Mouse (Mus musculus) forebrain, embryonic 10.5 days (tissue): Measurements from ENCODE around the gene Hc. TPM values are rescaled to one million over a fixed set of nuclear protein-coding genes. Genes with fewer than 3 reads are reported as not detected.

Experiments used
- DNase-seq: peaks from one replicate; pipeline ENCODE4 v3.0.0-alpha.2; 2017; ENCODE audit warnings: low spot score; ENCODE audit errors: extremely low spot score
- H3K27ac ChIP-seq: fragments of 300-500 bp; sonication (generic); 2 replicates; pipeline ENCODE4 v1.5.1; 2016; ENCODE audit warnings: mild to moderate bottlenecking
- H3K27me3 ChIP-seq: fragments of 300-500 bp; sonication (generic); 2 replicates; pipeline ENCODE4 v1.6.1; 2016; ENCODE audit warnings: mild to moderate bottlenecking; ENCODE audit not compliant: poor library complexity, severe bottlenecking
- H3K36me3 ChIP-seq: fragments of 300-500 bp; sonication (generic); replicated peaks from 2 replicates; pipeline ENCODE4 v1.6.1; 2016; ENCODE audit warnings: mild to moderate bottlenecking, moderate library complexity
- H3K4me1 ChIP-seq: fragments of 300-500 bp; sonication (generic); 2 replicates; pipeline ENCODE4 v1.6.1; 2016
- H3K4me3 ChIP-seq: fragments of 300-500 bp; sonication (generic); 2 replicates; pipeline ENCODE4 v1.5.1; 2016; ENCODE audit warnings: mild to moderate bottlenecking, moderate library complexity
- H3K9me3 ChIP-seq: fragments of 300-500 bp; sonication (generic); 2 replicates; pipeline ENCODE4 v1.6.1; 2016; ENCODE audit warnings: mild to moderate bottlenecking, moderate library complexity
- WGBS: fragments of 180-500 bp; shearing (Covaris S2); methylation state at CpG from one replicate; pipeline ENCODE4 v1.1.7; 2016; 5-methylcytosine and 5-hydroxymethylcytosine counted together
- polyA plus RNA-seq: library from polyadenylated mRNA; unstranded; fragments of >200 nt; fragmentation: Nextera tagmentation; extraction: Ambion mirVana; gene quantifications from 2 replicates; pipeline ENCODE4 v1.2.1, GENCODE M21; 2016

The Hc gene
- 0.42 and 1.1 TPM in 2 replicates for polyA plus RNA-seq

GRCm38 (mm10) chr2:35061338-35061737 is at the start of gene Hc:
Gene Hc, minus strand, starts transcription at chr2:35061438.
- no peak within 1 kb of the TSS for H3K27ac ChIP-seq
- no peak for DNase-seq
- no peaks in the 10 kb centered on the region for H3K36me3 ChIP-seq
- 90% methylated on average over 5 of the region's 5 CpGs for WGBS
- no peaks in the 10 kb centered on the region for H3K9me3 ChIP-seq
- H3K4me3 ChIP-seq = no peak within 1 kb of the TSS
- no peaks in the 10 kb centered on the region for H3K27me3 ChIP-seq
- H3K4me1 ChIP-seq = no peaks in the 10 kb centered on the region

GRCm38 (mm10) chr2:35110521-35110920 is 49.3 kb upstream of the Hc start:
- Histone ChIP-seq H3K27ac (no peak overlapping the region), H3K27me3 (no peaks in the 10 kb centered on the region), H3K9me3 (no peaks in the 10 kb centered on the region), H3K4me1 (peaks cover 17% of the 10 kb centered on the region), H3K4me3 (peak overlapping the region; percentile 85; the same call in 1 of the 2 replicates), H3K36me3 (peaks cover 13% of the 10 kb centered on the region)
- WGBS = 86% methylated on average over 2 of the region's 2 CpGs
- DNase-seq = no peak

GRCm38 (mm10) chr2:35109924-35110304 is 48.7 kb upstream of the Hc start:
- Histone ChIP-seq H3K27ac (peak overlapping the region; percentile 93), H3K4me3 (peak overlapping the region; percentile 85), H3K9me3 (no peaks in the 10 kb centered on the region), H3K36me3 (peaks cover 9% of the 10 kb centered on the region), H3K4me1 (peaks cover 17% of the 10 kb centered on the region), H3K27me3 (no peaks in the 10 kb centered on the region)
- no peak for DNase-seq
- 2% methylated on average over 13 of the region's 13 CpGs for WGBS

- under 1% methylated on average over 62 of the region's 62 CpGs for WGBS
- peak within 1 kb of the TSS; percentile 85 for H3K4me3 ChIP-seq
- DNase-seq = peak; percentile 93
- H3K27ac ChIP-seq = peak within 1 kb of the TSS; percentile 93
- H3K9me3 ChIP-seq = no peaks in the 10 kb centered on the region
- H3K27me3 ChIP-seq = no peaks in the 10 kb centered on the region
- peaks cover 17% of the 10 kb centered on the region for H3K4me1 ChIP-seq
- H3K36me3 ChIP-seq = peaks cover 7% of the 10 kb centered on the region
These were observed 48.1 kb upstream of the Hc start, which contains the start of gene Cntrl for GRCm38 (mm10) chr2:35109141-35109923. Gene Cntrl, plus strand, starts transcription at chr2:35109492.

- Histone ChIP-seq H3K4me3 (peak overlapping the region; percentile 85), H3K27me3 (no peaks in the 10 kb centered on the region), H3K9me3 (no peaks in the 10 kb centered on the region), H3K36me3 (peaks cover 4% of the 10 kb centered on the region), H3K27ac (peak overlapping the region; percentile 93), H3K4me1 (peaks cover 20% of the 10 kb centered on the region)
- WGBS = 41% methylated on average over 3 of the region's 3 CpGs
- no peak for DNase-seq
These were observed 47.5 kb upstream of the Hc start for GRCm38 (mm10) chr2:35108712-35109111.

GRCm38 (mm10) chr2:35107984-35108635 is 46.9 kb upstream of the Hc start:
- WGBS = 48% methylated on average over 5 of the region's 5 CpGs
- peaks cover 20% of the 10 kb centered on the region for H3K4me1 ChIP-seq

GRCm38 (mm10) chr2:35104843-35105242 is 43.6 kb upstream of the Hc start:
- Histone ChIP-seq H3K27me3 (no peaks in the 10 kb centered on the region), H3K36me3 (no peaks in the 10 kb centered on the region)
- WGBS = 70% methylated on average over 3 of the region's 3 CpGs

More at GRCm38 (mm10) chr2:35107984-35108635, 46.9 kb upstream of the Hc start:
- H3K36me3 ChIP-seq = no peaks in the 10 kb centered on the region
- no peaks in the 10 kb centered on the region for H3K27me3 ChIP-seq
- H3K27ac ChIP-seq = no peak overlapping the region
- H3K9me3 ChIP-seq = no peaks in the 10 kb centered on the region
- peak; percentile 18 for DNase-seq
- H3K4me3 ChIP-seq = no peak overlapping the region

GRCm38 (mm10) chr2:35103558-35103957 is 42.3 kb upstream of the Hc start:
- no peak overlapping the region for H3K4me3 ChIP-seq
- no peak overlapping the region for H3K27ac ChIP-seq
- no peaks in the 10 kb centered on the region for H3K9me3 ChIP-seq
- DNase-seq = no peak
- H3K4me1 ChIP-seq = 0 out of 2 replicates have a peak, but pooled peaks cover 4% of the 10 kb centered on the region
- H3K27me3 ChIP-seq = no peaks in the 10 kb centered on the region
- no peaks in the 10 kb centered on the region for H3K36me3 ChIP-seq
- WGBS = 85% methylated on average over 5 of the region's 5 CpGs

More at GRCm38 (mm10) chr2:35104843-35105242, 43.6 kb upstream of the Hc start:
- Histone ChIP-seq H3K4me1 (peaks cover 13% of the 10 kb centered on the region), H3K4me3 (no peak overlapping the region), H3K27ac (no peak overlapping the region), H3K9me3 (no peaks in the 10 kb centered on the region)
- no peak for DNase-seq

- Histone ChIP-seq H3K9me3 (no peaks in the 10 kb centered on the region), H3K4me1 (0 out of 2 replicates have a peak, but pooled peaks cover 4% of the 10 kb centered on the region), H3K27me3 (no peaks in the 10 kb centered on the region), H3K4me3 (no peak overlapping the region), H3K27ac (no peak overlapping the region), H3K36me3 (no peaks in the 10 kb centered on the region)
- DNase-seq = no peak
These were observed 41.5 kb upstream of the Hc start for GRCm38 (mm10) chr2:35102777-35103176.

- 0 out of 2 replicates have a peak, but pooled peaks cover 4% of the 10 kb centered on the region for H3K4me1 ChIP-seq
- H3K4me3 ChIP-seq = no peak within 1 kb of the TSS
- no peaks in the 10 kb centered on the region for H3K27me3 ChIP-seq
- no peak for DNase-seq
- 91% methylated on average over 3 of the region's 3 CpGs for WGBS
- H3K27ac ChIP-seq = no peak within 1 kb of the TSS
- no peaks in the 10 kb centered on the region for H3K9me3 ChIP-seq
- no peaks in the 10 kb centered on the region for H3K36me3 ChIP-seq
These were observed 40.2 kb upstream of the Hc start, which contains the start of gene AI182371 for GRCm38 (mm10) chr2:35101443-35101842. Gene AI182371, minus strand, starts transcription at chr2:35101543.

- H3K27me3 ChIP-seq = no peaks in the 10 kb centered on the region
- no peak overlapping the region for H3K27ac ChIP-seq
- H3K36me3 ChIP-seq = no peaks in the 10 kb centered on the region
- no peak overlapping the region for H3K4me3 ChIP-seq
- DNase-seq = no peak
- H3K9me3 ChIP-seq = no peaks in the 10 kb centered on the region
- 0 out of 2 replicates have a peak, but pooled peaks cover 4% of the 10 kb centered on the region for H3K4me1 ChIP-seq
- WGBS = 89% methylated on average over 6 of the region's 6 CpGs
These were observed 39.3 kb upstream of the Hc start for GRCm38 (mm10) chr2:35100529-35100928.

GRCm38 (mm10) chr2:35087418-35087817 is 26.2 kb upstream of the Hc start:
- 76% methylated on average over 4 of the region's 4 CpGs for WGBS
- DNase-seq = no peak
- H3K4me3 ChIP-seq = no peak overlapping the region
- H3K36me3 ChIP-seq = no peaks in the 10 kb centered on the region
- H3K4me1 ChIP-seq = no peaks in the 10 kb centered on the region
- no peaks in the 10 kb centered on the region for H3K27me3 ChIP-seq
- no peaks in the 10 kb centered on the region for H3K9me3 ChIP-seq
- no peak overlapping the region for H3K27ac ChIP-seq

GRCm38 (mm10) chr2:35079166-35079565 is 17.9 kb upstream of the Hc start:
- Histone ChIP-seq H3K9me3 (no peaks in the 10 kb centered on the region), H3K36me3 (no peaks in the 10 kb centered on the region), H3K27me3 (no peaks in the 10 kb centered on the region), H3K4me3 (no peak overlapping the region), H3K4me1 (no peaks in the 10 kb centered on the region), H3K27ac (no peak overlapping the region)
- WGBS = 80% methylated on average over 6 of the region's 6 CpGs
- no peak for DNase-seq
